Mouse (Mus musculus): ENCODE measurements around the gene Rnf135.
"Not testable (repeated sequence)": the region's sequence is repeated elsewhere in the genome, so short reads cannot be mapped to it uniquely, and the experiment has no call there.

The Rnf135 gene

DNA sequence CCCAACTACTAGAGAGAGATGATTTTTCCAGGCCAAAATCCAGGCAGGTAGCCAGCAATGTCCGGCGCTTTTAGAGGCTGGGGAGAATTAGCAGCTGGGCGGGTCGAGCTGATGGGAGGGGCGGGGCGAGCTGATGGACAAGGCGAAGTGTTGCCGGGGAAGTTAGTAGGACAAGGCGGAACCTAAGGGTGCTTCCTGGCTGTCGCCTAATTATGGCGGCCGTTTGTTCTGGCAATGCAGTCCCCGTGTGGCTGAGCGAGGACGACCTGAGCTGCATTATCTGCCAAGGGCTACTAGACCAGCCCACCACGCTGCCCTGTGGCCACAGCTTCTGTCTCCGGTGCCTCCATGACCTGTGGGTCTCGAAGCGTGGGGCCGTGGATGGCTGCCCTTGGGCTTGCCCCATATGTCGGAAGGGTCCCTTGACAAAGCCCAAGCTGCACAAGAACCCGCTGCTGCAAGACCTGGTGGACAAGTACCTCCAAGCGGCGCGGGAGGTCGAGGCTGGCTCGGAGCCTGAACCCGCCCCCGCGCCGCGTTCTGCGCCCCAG, at the start of gene Rnf135:
Gene Rnf135, plus strand, starts transcription at position 147 of the 551 bp plus-strand sequence.
- DNase-seq (ENCODE audit: inconsistent age in 2 of 2, low spot score in 1 of 2): peak; percentile 93 to 98

- no peak for DNase-seq (ENCODE audit: inconsistent age in 2 of 2, low spot score in 1 of 2)
Measured at GRCm38 (mm10) chr11:80134744-80135143, 48.9 kb upstream of the Rnf135 start.

GRCm38 (mm10) chr11:80135954-80136683, 47.5 kb upstream of the Rnf135 start:
- no peak for DNase-seq (ENCODE audit: inconsistent age in 2 of 2, low spot score in 1 of 2)

DNA sequence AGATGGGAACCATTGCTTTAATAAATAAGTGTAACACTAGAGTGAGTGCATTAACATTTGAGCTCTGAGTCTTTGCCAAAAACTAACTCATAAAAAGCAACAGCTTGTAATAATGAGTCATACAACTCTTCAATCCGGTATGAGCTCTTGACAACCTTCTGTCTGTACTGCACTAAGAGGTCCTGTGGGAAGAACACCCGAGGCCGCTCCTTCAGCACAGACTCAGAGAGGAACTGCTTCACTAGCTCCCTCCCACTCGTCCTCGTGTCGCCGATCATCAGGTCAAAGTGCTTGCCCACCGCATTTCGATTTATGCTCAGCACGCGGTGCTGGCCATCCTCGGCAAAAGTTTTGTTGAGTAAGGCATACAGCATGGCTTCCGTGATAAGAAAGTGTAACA, 46.9 kb upstream of the Rnf135 start:
- peak; percentile 56 to 64 for DNase-seq (ENCODE audit: inconsistent age in 2 of 2, low spot score in 1 of 2)

DNA sequence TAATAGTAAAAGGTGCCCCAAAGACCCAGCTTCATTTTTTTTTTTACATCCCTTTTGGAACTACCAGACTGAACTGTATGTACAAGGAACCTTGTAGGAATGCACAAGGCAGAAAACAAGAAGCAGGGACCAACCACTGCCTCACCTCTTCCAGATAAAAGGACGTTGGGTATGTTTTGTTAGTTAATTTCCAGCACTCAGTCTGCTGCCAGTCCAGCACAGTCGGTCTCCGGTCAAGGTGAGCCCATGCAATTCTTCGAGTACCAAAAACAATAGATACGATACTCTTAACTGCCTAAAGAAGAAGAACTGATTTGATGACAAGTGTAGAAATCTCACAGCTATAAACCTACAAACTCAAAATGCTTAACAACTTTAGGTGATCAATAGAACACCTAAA, 45.9 kb upstream of the Rnf135 start:
- no peak for DNase-seq (ENCODE audit: inconsistent age in 2 of 2, low spot score in 1 of 2)

DNA sequence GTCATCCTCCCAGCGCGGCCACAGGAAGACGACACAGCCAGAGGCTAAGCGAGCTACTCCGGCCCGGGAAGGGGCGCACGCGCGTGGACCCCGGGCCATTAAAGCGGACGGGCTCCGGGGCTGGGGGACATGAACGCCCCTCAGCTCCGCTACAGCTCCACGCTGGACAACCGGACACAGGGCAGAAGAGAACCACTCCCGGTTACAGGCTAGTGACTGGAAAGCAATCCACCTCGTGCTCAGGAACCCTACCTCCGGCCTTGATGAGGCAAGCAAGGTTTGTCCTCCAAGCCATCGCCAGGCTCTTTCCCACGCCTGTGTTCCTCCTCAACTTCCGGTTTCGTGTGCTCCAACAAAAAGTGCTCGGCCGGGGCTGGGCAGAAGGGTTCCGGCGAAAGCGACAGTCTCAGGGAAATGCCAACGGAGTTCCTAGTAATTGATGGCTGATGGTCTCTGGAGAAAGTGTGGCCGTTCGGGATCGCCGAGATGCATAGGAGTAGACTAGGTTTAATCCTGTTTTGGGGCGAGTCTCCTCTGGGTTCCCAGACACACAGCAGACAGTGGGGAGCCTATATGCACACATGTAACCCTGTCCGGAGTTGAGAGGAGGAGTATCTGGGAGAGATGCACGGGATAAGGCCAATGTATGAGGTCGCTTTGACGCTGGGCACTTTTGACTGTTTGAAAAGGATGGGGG, 41.7 kb upstream of the Rnf135 start, which contains the start of gene Tefm:
Gene Tefm, minus strand, starts transcription at position 351 of the 697 bp plus-strand sequence.
- DNase-seq (ENCODE audit: inconsistent age in 2 of 2, low spot score in 1 of 2): peak; percentile 88 to 96

GRCm38 (mm10) chr11:80142872-80143271, 40.8 kb upstream of the Rnf135 start:
- no peak for DNase-seq (ENCODE audit: inconsistent age in 2 of 2, low spot score in 1 of 2)

DNA sequence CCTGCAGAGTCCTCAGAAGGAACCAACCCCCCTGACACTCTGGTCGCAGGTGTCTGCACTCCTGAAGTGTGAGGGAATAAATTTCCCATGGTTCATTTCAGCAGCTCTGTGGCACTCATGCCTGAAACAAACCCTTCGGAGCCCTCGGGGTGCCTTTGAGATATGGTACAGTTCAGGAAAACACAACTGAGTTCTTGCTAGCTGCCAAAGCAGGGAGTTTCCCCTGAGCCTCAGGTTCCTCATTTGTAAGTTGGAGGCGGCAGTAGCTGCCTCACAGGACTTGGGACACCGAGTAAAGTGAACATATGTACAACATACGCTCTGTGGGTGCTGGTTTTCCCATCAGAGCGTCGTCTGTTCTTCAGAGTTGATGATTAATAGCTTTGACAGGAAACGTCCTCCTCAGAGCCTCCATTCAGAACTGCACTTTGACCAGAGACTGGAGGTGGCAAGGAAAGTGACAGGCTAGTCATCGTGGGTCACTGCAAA, 37.8 kb upstream of the Rnf135 start:
- no peak for DNase-seq (ENCODE audit: inconsistent age in 2 of 2, low spot score in 1 of 2)

DNA sequence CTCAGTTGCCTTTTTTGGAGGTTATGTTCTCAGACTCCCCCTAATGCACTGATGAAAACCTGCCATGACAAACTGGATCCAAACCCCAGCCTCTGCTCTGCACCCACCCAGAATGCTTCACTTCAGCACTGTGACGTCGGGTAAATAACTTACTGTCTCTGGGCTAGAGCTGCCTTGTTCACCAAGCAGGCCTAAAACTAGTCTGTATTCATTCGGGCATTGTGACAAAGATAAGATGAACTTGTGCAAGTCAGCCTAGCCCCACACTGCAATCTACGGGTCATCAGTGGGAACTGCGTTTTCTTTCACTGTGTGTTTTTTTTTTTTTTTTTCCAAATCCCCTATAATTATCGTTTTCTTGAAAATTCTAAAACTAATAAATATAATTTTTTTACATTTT, 35.9 kb upstream of the Rnf135 start:
- DNase-seq (ENCODE audit: inconsistent age in 2 of 2, low spot score in 1 of 2): no peak

DNA sequence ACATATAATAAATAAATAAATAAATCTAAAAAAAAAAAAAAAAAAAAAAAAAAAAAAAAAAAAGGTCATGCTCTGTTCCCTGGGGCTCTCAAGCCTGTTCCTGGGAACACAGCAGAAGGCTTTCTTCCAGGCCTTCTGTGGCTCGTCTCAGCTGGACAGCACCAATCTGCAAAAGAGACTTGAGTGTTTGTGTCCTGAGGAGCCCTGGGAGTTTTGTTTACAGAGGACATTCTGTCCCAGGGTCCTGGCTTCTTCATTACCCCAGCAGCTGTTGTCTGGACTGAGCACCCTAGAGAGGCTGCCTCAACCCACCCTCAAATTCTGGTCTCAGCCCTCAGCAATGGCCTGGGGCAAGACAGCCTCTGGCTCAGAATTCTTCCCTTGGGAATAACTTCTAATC, 35.3 kb upstream of the Rnf135 start:
- DNase-seq (ENCODE audit: inconsistent age in 2 of 2, low spot score in 1 of 2): no peak

- not testable (repeated sequence) for DNase-seq (ENCODE audit: inconsistent age in 2 of 2, low spot score in 1 of 2)
Measured at GRCm38 (mm10) chr11:80148974-80149373, 34.7 kb upstream of the Rnf135 start.

DNA sequence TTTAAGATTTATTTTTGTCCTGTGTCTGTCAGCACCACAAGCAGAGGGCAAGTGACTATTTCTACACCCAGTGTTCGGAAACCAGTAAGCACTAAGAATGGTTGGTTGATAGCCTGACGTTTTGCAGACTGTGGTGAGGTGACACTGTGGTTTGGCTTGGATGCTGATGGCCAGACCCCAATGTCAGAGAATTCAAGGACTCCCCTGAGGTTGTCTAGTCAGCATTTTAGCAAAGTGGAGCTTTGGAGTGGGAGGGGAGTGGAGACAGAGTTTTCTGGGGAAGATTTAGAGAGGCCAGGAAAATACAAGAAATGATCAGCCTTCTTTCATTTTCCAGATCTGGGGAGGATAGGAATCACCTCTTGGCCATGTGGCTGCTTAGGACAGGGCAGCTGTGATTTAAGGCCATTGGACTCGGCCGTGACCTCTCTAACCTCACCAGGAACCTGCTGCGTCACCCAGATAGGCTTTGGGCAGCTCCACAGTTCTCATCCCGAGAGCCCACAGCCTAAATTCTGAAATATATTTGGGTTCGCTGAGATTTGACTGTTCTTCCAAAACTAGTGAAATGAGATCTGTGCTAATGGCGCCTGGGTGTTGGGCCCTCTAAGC, 34.1 kb upstream of the Rnf135 start:
- DNase-seq (ENCODE audit: inconsistent age in 2 of 2, low spot score in 1 of 2): peak; percentile 38 to 67

GRCm38 (mm10) chr11:80150566-80150965, 33.1 kb upstream of the Rnf135 start:
- DNase-seq (ENCODE audit: inconsistent age in 2 of 2, low spot score in 1 of 2): no peak

DNA sequence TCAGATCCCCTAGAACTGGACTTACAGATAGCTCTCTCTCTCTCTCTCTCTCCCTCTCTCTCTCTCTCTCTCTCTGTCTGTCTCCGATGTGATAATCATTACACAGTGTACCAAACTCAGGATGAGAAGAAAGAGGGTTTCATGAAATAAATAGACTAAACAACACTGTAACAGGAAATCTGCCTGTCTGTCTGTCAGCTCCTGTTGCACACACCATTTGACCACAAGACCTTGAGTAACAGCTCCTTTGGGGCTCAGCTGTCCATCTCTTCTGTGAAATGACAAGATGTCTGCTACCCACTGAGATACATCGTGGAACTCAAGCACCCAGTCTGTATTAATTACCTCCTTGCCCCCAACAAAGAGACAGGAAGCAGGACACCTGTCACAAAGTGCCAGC, 32.1 kb upstream of the Rnf135 start:
- no peak for DNase-seq (ENCODE audit: inconsistent age in 2 of 2, low spot score in 1 of 2)

- DNase-seq (ENCODE audit: inconsistent age in 2 of 2, low spot score in 1 of 2): no peak
Measured at GRCm38 (mm10) chr11:80152376-80152775, 31.3 kb upstream of the Rnf135 start.

DNA sequence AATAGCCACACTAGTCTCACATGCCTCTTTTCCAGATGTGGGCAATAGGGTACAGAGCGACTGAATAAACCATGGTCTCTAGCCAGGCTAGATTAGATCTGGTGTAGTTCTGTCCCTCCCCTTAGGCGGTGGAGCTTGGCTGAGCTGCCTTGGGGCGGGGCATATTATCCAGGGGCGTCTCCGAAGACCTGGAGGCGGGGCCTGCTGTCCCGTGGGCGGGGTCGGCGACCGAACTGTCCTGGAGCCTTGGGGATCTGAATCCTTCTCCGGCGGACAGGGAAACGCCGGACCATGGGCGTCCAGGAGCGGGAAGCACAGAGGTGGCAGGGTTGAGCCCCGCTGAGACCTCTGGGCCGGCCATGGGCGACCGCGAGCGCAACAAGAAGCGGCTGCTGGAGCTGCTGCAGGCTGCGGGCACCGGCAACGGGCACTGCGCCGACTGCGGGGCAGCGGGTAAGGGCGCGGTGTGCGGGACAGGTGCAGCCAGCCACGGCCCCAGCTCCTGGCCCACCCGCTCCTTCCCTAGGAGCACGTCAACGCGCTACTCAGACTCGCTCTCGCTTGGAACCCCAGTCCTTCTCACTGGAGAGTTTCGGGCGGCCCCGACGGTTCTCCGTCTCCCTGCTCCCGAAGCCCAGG, 29.7 kb upstream of the Rnf135 start, which contains the start of gene Adap2:
Gene Adap2, plus strand, starts transcription at position 249 of the 639 bp plus-strand sequence.
- DNase-seq (ENCODE audit: inconsistent age in 2 of 2, low spot score in 1 of 2): peak; percentile 95 to 98

DNA sequence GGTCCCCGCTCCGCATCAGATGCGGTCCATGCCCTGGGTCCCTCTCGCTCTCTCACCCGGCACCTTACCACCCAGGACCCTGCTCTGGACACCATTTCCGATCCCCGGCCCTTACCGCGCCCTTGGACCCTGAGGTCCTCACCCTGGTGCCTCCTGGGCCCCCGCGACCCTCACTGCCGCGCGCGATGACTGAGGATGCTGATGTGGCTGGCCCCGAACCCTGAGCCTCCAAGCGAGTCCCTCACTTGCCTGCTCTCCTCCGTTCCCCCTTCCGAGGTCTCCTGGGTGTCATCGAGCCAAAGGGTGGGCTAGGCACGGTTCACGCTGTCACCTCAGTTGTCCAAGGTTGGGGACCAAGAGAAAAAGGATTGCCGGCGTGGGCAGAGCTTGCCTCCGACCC, 29.1 kb upstream of the Rnf135 start:
- no peak for DNase-seq (ENCODE audit: inconsistent age in 2 of 2, low spot score in 1 of 2)

GRCm38 (mm10) chr11:80155541-80155940, 28.1 kb upstream of the Rnf135 start:
- no peak for DNase-seq (ENCODE audit: inconsistent age in 2 of 2, low spot score in 1 of 2)

- no peak for DNase-seq (ENCODE audit: inconsistent age in 2 of 2, low spot score in 1 of 2)
Measured at GRCm38 (mm10) chr11:80155961-80156360, 27.7 kb upstream of the Rnf135 start.

- DNase-seq (ENCODE audit: inconsistent age in 2 of 2, low spot score in 1 of 2): peak in 1 of 2 experiments; percentile 58
Measured at GRCm38 (mm10) chr11:80156841-80157240, 26.8 kb upstream of the Rnf135 start.

GRCm38 (mm10) chr11:80159018-80159417, 24.6 kb upstream of the Rnf135 start:
- no peak for DNase-seq (ENCODE audit: inconsistent age in 2 of 2, low spot score in 1 of 2)

Data from adrenal gland, adult (tissue).